Mouse (Mus musculus): ENCODE measurements around the gene Aloxe3. TPM values are rescaled to one million over a fixed set of nuclear protein-coding genes. Genes with fewer than 3 reads are reported as not detected.

Gene Aloxe3
- polyA plus RNA-seq, 1 experiment: 3.5 TPM

DNA sequence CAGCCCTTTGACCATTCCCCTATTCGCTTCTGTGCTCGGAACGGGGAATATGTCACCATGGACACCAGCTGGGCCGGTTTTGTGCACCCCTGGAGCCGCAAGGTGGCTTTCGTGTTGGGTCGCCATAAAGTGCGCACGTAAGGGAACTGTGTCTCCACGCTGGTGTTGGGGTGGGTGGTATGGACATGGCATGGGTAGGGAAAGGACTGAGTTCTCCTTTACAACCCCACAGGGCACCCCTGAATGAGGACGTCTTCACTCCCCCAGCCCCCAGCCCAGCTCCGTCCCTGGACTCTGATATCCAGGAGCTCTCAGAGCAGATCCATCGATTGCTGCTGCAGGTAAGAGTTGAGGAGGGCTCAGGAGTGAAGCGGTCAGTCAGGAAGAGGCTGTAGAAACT lies 22.6 kb upstream of the Aloxe3 start:
- DNase-seq (ENCODE audit: low read depth): no peak
- TF ChIP-seq POLR2A (IDR thresholded peaks at IDR 0.05; ENCODE audit: borderline replicate concordance, extremely low read depth, insufficient read depth, insufficient read length, poor library complexity, severe bottlenecking) (no peak), CTCF (IDR thresholded peaks at IDR 0.05; ENCODE audit: borderline replicate concordance, extremely low read depth, insufficient read depth, insufficient read length) (no peak)

DNA sequence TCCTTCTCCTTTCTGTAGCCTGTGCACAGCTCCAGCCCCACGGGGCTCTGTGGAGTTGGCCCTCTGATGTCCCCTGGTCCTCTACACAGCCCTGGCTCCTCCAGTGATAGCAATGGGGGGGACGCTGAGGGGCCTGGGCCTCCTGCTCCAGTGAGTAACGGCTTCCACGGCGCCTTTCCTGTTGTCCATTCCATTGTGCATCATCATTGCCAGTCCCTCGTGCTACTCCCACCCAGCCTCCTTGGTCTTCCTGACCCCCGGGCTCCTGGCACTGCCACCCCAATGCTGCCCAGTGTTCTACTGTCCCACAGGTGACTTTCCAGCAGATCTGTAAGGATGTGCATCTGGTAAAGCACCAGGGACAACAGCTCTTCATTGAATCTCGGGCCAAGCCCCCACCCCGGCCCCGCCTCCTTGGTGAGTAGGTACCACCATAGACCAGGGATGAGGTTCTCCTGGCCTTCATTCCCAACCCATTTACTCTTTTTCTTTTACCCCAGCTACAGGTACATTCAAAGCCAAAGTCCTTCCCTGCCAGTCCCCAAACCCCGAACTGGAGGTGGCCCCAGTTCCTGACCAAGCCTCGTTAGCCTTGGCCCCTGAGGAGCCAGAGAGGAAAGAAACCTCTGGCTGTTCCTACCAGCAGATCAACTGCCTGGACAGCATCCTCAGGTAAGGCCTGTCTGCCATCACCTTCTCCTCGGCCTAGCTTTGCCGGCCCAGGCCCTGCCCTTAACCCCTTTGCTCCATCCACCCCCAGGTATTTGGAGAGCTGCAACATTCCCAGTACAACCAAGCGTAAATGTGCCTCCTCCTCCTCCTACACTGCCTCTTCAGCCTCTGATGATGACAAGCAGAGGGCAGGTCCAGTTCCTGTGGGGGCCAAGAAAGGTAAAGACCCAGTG lies 21.9 kb upstream of the Aloxe3 start:
- no peak for DNase-seq (ENCODE audit: low read depth)
- no peak for TF ChIP-seq POLR2A (IDR thresholded peaks at IDR 0.05; ENCODE audit: borderline replicate concordance, extremely low read depth, insufficient read depth, insufficient read length, poor library complexity, severe bottlenecking)
- no peak for TF ChIP-seq CTCF (IDR thresholded peaks at IDR 0.05; ENCODE audit: borderline replicate concordance, extremely low read depth, insufficient read depth, insufficient read length)

DNA sequence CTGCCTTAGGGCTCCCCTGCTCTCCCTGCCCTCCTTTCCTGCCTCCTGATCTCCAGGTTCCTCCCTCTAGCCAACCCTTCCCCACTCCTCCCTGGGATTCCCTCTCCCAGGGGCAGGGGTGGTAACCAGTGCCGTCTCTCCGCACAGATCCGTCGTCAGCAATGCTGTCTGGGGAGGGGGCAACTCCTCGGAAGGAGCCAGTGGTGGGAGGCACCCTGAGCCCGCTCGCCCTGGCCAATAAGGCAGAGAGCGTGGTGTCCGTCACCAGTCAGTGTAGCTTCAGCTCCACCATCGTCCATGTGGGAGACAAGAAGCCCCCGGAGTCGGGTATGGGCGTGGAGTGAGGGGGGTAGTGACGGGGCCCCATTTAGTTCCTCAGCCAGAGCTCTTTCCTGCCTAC lies 21.2 kb upstream of the Aloxe3 start:
- TF ChIP-seq CTCF (IDR thresholded peaks at IDR 0.05; ENCODE audit: borderline replicate concordance, extremely low read depth, insufficient read depth, insufficient read length): no peak
- no peak for TF ChIP-seq POLR2A (IDR thresholded peaks at IDR 0.05; ENCODE audit: borderline replicate concordance, extremely low read depth, insufficient read depth, insufficient read length, poor library complexity, severe bottlenecking)
- no peak for DNase-seq (ENCODE audit: low read depth)

DNA sequence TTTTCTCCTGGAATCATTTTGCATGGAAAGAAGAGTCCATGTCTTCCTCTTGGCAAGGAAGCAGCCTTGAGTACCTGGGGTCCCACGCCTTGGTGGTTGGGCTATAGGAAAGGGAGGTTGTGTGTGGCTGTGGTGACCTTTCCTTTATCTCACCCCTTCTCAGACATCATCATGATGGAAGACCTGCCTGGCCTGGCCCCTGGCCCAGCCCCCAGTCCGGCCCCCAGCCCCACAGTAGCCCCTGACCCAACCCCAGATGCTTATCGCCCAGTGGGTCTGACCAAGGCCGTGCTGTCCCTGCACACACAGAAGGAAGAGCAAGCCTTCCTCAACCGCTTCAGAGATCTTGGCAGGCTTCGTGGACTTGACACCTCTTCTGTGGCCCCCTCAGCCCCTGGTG lies 20.5 kb upstream of the Aloxe3 start:
- TF ChIP-seq POLR2A (IDR thresholded peaks at IDR 0.05; ENCODE audit: borderline replicate concordance, extremely low read depth, insufficient read depth, insufficient read length, poor library complexity, severe bottlenecking) (no peak), CTCF (IDR thresholded peaks at IDR 0.05; ENCODE audit: borderline replicate concordance, extremely low read depth, insufficient read depth, insufficient read length) (no peak)
- DNase-seq (ENCODE audit: low read depth): no peak

DNA sequence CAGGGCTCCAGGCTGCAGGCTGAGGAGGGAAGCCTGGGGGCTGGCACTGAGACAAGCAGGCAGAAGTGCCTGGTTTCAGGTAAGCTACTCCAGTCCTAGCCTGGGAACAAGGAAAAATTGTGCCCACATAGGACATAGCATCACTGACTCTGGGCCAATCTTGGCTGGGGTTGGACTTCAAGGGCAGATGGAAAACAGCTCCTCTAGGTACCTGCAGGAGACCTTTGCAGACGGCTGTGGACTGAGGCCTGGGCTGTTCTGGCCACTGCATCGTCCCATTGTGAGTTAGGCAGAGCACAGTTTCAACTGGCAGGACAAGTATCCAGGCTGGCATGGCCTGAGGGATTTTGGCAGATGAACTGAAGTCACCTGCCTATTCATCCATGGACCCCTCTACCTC lies 19.9 kb upstream of the Aloxe3 start:
- TF ChIP-seq CTCF (IDR thresholded peaks at IDR 0.05; ENCODE audit: borderline replicate concordance, extremely low read depth, insufficient read depth, insufficient read length) (no peak), POLR2A (IDR thresholded peaks at IDR 0.05; ENCODE audit: borderline replicate concordance, extremely low read depth, insufficient read depth, insufficient read length, poor library complexity, severe bottlenecking) (no peak)
- DNase-seq (ENCODE audit: low read depth): no peak

DNA sequence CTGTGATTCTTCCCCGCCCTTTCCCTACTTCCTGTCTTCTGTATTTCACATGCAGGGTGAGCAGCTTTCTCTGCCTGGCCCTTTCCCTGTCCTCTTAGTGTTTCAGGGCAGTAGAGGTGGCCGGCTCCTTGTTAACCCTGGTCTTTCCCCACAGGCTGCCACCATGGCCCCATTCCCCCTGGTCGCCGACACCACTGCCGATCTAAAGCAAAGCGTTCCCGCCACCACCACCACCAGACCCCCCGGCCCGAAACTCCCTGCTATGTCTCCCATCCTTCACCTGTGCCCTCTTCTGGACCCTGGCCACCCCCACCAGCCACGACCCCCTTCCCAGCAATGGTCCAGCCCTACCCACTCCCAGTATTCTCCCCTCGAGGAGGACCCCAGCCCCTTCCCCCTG lies 19.4 kb upstream of the Aloxe3 start:
- no peak for TF ChIP-seq POLR2A (IDR thresholded peaks at IDR 0.05; ENCODE audit: borderline replicate concordance, extremely low read depth, insufficient read depth, insufficient read length, poor library complexity, severe bottlenecking)
- no peak for TF ChIP-seq CTCF (IDR thresholded peaks at IDR 0.05; ENCODE audit: borderline replicate concordance, extremely low read depth, insufficient read depth, insufficient read length)
- no peak for DNase-seq (ENCODE audit: low read depth)

DNA sequence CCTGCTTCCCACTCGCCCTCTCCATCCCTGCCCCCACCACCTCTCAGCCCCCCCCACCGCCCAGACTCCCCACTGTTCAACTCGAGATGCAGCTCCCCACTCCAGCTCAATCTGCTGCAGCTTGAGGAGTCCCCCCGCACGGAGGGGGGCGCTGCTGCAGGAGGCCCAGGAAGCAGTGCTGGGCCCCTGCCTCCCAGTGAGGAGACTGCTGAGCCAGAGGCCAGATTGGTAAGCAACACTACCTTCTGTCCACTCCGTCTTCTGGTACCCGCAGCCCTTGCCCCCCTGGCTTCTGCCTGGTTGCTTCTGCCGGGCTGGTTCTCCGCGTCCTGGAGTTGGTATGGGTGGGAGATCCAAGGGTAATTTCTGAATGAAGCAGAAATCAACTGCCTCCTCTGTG lies 18.9 kb upstream of the Aloxe3 start:
- no peak for DNase-seq (ENCODE audit: low read depth)
- TF ChIP-seq CTCF (IDR thresholded peaks at IDR 0.05; ENCODE audit: borderline replicate concordance, extremely low read depth, insufficient read depth, insufficient read length) (no peak), POLR2A (IDR thresholded peaks at IDR 0.05; ENCODE audit: borderline replicate concordance, extremely low read depth, insufficient read depth, insufficient read length, poor library complexity, severe bottlenecking) (no peak)

DNA sequence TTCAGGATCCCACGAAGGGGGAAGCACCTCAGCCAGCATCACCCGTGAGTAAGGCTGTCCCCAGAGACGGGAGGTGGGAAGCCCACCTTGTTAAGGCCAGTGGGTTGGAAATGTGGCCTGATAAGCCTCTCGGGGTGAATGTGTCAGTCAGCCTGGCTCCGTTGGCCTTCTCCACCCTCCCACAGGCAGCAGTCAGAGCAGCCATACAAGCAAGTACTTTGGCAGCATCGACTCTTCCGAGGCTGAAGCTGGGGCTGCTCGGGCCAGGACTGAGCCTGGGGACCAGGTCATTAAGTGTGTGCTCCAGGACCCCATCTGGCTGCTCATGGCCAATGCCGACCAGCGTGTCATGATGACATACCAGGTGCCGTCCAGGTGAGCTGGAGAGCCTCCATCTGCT lies 18.0 kb upstream of the Aloxe3 start:
- DNase-seq (ENCODE audit: low read depth): no peak
- TF ChIP-seq POLR2A (IDR thresholded peaks at IDR 0.05; ENCODE audit: borderline replicate concordance, extremely low read depth, insufficient read depth, insufficient read length, poor library complexity, severe bottlenecking) (no peak), CTCF (IDR thresholded peaks at IDR 0.05; ENCODE audit: borderline replicate concordance, extremely low read depth, insufficient read depth, insufficient read length) (no peak)

DNA sequence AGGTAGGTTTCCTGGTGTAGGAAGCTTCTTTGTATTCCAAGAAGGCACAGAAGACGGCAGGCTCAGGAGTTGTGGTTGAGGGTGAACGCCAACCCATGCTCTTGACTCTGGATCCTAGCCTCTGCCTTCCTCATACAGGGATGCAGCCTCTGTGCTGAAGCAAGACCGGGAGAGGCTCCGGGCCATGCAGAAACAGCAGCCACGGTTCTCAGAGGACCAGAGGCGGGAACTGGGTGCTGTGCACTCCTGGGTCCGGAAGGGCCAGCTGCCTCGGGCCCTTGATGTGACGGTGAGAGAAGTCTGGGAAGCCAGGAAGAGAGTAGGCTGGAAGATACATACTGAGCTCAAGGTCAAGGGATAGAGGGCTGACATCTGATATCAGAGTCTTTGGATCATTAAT lies 17.5 kb upstream of the Aloxe3 start:
- TF ChIP-seq CTCF (IDR thresholded peaks at IDR 0.05; ENCODE audit: borderline replicate concordance, extremely low read depth, insufficient read depth, insufficient read length) (no peak), POLR2A (IDR thresholded peaks at IDR 0.05; ENCODE audit: borderline replicate concordance, extremely low read depth, insufficient read depth, insufficient read length, poor library complexity, severe bottlenecking) (no peak)
- DNase-seq (ENCODE audit: low read depth): no peak

DNA sequence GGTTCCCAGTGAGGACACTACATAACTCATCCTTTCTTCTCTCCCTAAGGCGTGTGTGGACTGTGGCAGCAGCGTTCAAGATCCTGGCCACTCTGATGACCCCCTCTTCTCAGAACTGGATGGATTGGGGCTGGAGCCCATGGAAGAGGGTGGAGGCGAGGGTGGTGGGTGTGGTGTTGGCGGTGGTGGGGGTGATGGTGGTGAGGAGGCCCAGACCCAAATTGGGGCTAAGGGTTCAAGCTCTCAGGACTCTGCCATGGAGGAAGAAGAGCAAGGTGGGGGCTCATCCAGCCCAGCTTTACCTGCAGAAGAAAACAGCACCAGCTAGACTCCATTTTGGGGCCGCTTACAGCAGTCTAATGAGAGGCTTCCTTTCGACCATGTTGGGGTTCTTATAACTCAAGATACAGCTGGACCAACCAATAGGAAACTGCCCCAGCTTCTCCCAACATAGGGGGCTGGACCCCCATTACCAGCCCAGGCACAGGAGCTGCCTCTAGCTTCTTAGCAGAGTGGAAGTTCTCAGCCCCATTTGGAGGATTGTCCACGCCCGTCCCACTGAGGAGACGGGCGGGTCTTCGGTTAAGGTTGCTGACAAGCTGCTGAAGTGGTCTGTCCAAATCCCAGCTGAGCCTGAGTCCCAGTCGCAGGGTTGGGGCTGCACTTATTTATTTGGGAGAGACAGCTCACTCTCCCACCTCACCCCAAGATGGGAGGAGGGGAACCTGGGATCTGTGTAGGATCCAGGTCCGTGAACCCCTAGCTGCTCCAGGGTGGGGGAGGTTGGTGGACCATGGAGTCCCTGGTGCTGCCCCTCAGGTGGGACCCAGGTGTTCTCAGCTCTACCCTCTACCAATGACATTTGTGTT lies 16.4 kb upstream of the Aloxe3 start:
- no peak for TF ChIP-seq CTCF (IDR thresholded peaks at IDR 0.05; ENCODE audit: borderline replicate concordance, extremely low read depth, insufficient read depth, insufficient read length)
- TF ChIP-seq POLR2A (IDR thresholded peaks at IDR 0.05; ENCODE audit: borderline replicate concordance, extremely low read depth, insufficient read depth, insufficient read length, poor library complexity, severe bottlenecking): no peak
- no peak for DNase-seq (ENCODE audit: low read depth)

DNA sequence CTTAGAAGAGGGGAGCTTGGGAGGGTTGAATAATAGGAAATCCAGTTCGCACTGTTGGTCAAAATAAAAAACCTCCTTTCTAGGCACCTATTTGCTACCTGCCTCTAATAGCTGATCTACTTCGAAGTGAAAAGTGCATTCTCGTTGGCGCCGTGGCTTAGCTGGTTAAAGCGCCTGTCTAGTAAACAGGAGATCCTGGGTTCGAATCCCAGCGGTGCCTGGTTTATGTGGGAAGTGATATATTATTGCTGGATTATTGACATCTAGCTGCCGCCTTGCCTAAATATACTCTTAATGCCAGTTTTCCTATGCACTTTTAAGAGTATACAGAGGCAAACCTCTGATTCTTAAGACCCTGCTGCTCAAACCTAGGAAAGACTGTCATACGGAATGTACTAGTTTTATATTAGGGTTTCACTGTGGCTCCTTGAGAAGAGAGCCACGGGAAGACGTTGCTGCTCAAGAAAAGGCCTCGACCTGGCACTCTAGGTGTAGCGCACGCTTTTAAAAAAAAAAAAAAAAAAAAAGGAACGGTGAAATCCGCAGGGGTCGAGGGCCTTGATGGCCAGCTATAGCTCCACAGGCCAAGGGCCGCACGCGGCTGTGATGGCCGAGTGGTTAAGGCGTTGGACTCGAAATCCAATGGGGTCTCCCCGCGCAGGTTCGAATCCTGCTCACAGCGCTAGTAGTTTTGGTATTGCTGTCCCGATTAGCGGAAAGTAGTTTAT lies 15.2 kb upstream of the Aloxe3 start:
- no peak for TF ChIP-seq CTCF (IDR thresholded peaks at IDR 0.05; ENCODE audit: borderline replicate concordance, extremely low read depth, insufficient read depth, insufficient read length)
- no peak for TF ChIP-seq POLR2A (IDR thresholded peaks at IDR 0.05; ENCODE audit: borderline replicate concordance, extremely low read depth, insufficient read depth, insufficient read length, poor library complexity, severe bottlenecking)
- DNase-seq (ENCODE audit: low read depth): peak; percentile 90

All from brain, embryonic 14.5 days (tissue).